ENCODE assay signal across 8 mouse cellular contexts in the genomic region with DNA sequence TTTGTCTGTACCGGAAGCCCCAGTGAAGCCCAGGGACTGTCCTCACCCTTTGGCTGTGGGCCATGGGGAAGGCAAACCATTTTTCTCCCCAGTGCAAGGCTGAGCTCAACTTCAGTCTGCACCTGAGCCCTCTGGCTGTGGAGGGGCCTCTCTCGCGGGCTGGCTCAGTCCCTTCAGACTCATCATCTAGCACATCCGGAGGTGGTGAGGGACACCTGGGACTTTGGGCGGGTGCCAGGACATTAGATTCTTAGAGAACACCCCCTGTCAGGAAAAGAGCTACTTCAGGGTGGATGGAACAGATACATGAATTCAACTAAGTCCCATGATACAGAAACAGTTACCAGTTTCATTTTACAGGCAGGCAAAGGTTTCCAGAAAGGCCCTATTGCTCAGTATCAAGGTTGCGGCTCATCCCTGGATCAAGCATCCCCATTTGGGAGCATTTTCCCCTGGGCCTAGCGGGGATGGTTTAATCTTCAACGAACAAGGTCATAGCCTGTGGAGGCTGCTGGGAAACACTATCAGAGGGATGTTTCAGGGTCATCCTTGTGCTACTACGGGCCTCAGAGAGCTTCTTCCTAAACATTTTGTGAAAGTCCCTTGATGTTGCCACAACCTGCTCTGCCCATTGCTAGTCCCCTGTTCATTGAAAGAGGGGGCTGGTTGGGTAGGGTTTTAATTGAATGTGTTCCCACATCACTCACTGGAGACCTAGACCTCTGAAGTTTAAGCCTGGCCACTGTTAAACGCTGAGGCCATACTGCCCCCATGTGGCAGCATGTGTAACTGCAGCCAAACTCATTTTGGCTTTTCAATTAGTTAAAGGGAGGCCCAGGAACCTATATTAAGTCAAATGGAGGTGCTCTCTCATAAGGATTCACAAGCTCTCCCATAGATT. TPM values are rescaled to one million over a fixed set of nuclear protein-coding genes. Genes with fewer than 3 reads are reported as not detected.
DNase-seq lines count a peak whose midpoint lies in the region; ATAC-seq lines count a peak whose summit lies in the region.
"Had no signal": no experiment of that assay in that cellular context is flagged by ENCODE, and none has a peak within 500 bp of the region (broad histone marks: within the 10 kb centered on the region; RNA-seq: fewer than 3 reads in every experiment).

No protein-coding gene starts in this region.

- no peaks in the 10 kb centered on the region for H3K9me3 ChIP-seq in hindbrain, embryonic 16.5 days (ENCODE audit: control insufficient read depth, low read length)

- H3K9ac ChIP-seq in hindbrain, embryonic 16.5 days (ENCODE audit: low read depth, low read length) = no peak overlapping the region

- no peak overlapping the region for H3K27ac ChIP-seq in hindbrain, embryonic 16.5 days (ENCODE audit: low read depth, low read length)

- H3K4me3 ChIP-seq in hindbrain, embryonic 16.5 days (ENCODE audit: low read length) = no peak overlapping the region

- DNase-seq in right cerebral cortex, postnatal 10 days (ENCODE audit: low spot score in 2 of 2) = peak; percentile 66
- no peak for DNase-seq in right cerebral cortex, postnatal 4 days
- peak; percentile 58 for DNase-seq in adrenal gland, postnatal 10 days
- peak; percentile 72 for DNase-seq in embryo, embryonic 9.5 days (ENCODE audit: extremely low spot score)
- DNase-seq in lung, postnatal 36 days = peak; percentile 48
- peak; percentile 66 for DNase-seq in testis, postnatal 10 days (ENCODE audit: low spot score)

- no peaks in the 10 kb centered on the region for H3K27me3 ChIP-seq in hindbrain, embryonic 16.5 days (replicated peaks; ENCODE audit: control insufficient read depth, insufficient read depth, low read length)

- ATAC-seq in hindbrain, embryonic 16.5 days = peak; percentile 55

- 33% methylated on average over 10 of the region's 10 CpGs for WGBS in hindbrain, embryonic 16.5 days

- no peaks in the 10 kb centered on the region for H3K36me3 ChIP-seq in hindbrain, embryonic 16.5 days (ENCODE audit: control insufficient read depth, insufficient read depth, low read length)

- H3K4me2 ChIP-seq in hindbrain, embryonic 16.5 days (ENCODE audit: low read length) = no peak overlapping the region

- H3K4me1 ChIP-seq in hindbrain, embryonic 16.5 days (ENCODE audit: control insufficient read depth, insufficient read depth, low read depth, low read length) = peaks cover 5% of the 10 kb centered on the region; the same call in 1 of the 2 replicates

RNA-seq across cellular contexts. Expression of gene Igfbp5, which starts 20.1 kb away (rescaled TPM):
- total RNA-seq in adrenal gland, postnatal 10 days (2021) = 100 to 1,000 TPM in 1 of 2 experiments, 10 to 100 TPM in 1; 85.9 to 120 TPM
- 51.9 and 65.1 TPM in 2 replicates for polyA plus RNA-seq in hindbrain, embryonic 16.5 days (2015; fragmentation: Nextera tagmentation; extraction: Ambion mirVana)

RNA-seq across cellular contexts. Expression of gene Igfbp2, which starts 30.3 kb away (rescaled TPM):
- total RNA-seq in adrenal gland, postnatal 10 days (2021) = 100 to 1,000 TPM; 210 to 501 TPM
- 465 and 469 TPM in 2 replicates for polyA plus RNA-seq in hindbrain, embryonic 16.5 days (2015; fragmentation: Nextera tagmentation; extraction: Ambion mirVana)
- total RNA-seq: neutrophil, adult 5-6 weeks had no signal
